Mouse (Mus musculus) layer of hippocampus, adult 9-10 months (tissue): ENCODE measurements at regions not wholly inside any gene's neighbourhood (a gene's known extent, or its start where the extent isn't known, plus 50 kb on each side); places are given as distances from the start of the nearest gene placed in this dataset.
A peak's percentile ranks its signal among the peaks of the same experiment; 100 is the strongest.

Experiments used
- DNase-seq: peaks from one replicate; pipeline ENCODE4 v3.0.0; 2022; ENCODE audit warnings: low spot score

DNA sequence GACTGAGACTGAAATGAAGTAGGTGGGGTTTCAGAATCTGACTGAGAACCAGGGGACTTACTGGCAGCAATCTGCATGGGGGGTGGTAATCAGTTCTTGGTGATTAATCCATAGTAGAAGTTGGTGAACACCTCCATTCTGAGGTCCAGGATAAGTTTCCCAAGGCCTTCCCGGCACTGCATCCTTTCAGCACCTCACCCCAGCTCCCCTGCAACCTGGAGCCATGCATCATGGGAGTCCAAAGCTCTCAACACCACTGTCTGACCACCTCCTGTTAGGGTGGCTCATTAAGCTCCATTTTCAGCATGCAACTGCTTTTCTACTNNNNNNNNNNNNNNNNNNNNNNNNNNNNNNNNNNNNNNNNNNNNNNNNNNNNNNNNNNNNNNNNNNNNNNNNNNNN lies 157.0 kb downstream of the Cyp26b1 start:
- DNase-seq = no peak

DNA sequence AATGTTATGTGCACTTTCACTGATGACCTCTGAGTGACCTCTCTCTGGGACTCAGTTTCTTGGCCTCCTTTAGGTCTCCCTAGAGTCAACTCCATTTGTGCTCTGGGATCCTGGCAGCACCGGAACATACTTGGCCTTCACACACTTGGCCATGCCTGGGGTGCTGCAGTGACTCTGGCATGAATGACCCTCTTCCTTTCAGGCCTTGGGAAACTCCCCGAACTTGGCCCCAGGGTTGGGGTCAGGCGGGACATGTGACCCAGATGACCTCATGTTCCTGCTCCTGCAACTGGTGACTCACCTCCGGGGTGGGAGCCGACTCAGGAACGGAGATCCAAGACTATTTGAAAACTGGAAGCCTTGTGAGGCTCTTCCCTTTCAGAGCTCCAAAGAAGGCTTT lies 159.2 kb downstream of the Cyp26b1 start:
- DNase-seq = no peak

DNA sequence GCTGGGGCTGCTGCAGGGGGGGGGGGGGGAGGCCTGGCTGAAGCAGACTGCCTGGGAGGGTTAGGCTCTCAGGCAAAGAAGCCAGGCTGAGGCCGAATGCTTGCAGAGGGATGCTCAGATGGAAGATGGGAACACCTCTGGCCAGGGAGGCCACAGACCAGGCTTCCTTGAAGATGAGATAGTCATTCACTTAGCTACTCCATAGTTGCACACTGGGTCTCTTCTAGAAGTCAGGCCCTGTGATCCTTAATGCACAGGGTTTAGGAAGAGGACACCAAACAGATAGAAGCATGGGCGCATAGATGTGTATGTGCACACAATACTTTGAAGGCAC lies 162.1 kb downstream of the Cyp26b1 start:
- no peak for DNase-seq

DNA sequence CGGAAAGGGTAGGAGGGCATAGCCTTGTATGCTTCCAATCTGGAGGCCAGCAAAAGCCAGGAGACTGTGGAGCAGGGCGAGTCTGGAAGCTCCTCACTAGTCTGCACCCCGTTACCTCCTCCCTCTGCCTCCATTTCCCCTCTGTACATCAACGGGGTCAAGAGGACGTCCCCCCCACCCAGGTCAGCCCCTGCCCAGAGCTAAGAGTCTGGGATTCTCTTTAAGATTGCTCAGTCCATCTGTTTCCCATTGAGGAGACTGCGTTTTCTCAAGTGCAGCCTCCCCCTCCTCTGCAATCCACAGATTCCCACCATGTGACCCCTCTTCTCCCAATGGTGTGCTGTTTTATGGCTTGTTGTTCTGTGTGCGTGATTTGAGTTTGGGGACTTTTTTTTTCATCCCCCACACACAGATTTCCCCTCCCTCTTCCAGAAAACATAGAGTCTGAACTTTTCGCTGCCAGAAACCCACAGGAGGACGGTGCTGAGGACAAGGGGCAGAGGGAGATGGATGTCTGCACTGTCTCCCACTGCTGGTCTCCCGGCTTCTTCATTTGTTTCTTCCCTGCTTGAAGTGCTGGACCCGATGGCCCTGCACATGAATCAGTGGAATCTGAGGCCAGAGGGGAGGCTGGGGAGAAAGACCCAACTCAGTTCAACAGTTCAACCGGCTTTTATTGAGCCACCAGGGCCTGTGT lies 162.6 kb downstream of the Cyp26b1 start:
- DNase-seq = no peak

DNA sequence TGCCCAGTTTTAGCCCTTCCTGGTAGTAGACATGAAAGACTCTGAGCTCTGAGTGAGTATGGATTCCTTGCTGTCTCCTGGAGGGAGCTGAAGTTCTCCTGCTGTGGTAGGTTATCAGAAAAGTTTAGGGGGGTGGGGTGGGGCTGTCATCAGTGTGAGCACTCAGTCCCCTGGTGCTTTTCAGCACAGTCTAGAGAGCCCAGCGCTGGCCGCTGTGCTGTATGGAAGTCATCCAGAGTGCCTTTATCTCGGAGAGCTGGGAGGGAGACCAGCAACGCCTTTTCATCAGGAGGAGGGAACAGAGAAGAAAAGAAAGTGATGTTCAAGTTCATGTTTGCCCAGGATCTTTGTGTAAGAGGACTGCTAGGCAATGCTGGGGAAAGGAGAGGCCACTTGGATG lies 163.6 kb downstream of the Cyp26b1 start:
- DNase-seq = no peak

DNA sequence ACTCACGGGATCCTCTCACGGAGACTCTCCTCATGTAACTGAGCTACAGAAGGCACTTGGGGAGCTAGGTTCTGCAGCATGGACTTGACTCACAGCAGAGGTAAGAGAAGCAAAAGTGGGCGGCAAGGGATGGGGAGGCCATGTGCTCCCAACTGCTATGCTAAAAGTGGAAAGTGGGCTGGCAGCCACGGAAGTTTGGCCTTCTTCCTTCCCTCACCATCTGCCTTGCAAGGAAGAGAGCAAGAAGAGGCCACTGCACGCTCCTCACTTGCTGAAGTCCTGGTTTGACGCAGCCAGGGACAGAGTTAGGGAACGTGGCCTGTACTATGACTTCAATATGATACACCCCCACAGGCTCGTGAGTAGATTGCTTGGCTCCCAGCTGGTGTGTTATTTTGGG lies 164.5 kb downstream of the Cyp26b1 start:
- DNase-seq = no peak

DNA sequence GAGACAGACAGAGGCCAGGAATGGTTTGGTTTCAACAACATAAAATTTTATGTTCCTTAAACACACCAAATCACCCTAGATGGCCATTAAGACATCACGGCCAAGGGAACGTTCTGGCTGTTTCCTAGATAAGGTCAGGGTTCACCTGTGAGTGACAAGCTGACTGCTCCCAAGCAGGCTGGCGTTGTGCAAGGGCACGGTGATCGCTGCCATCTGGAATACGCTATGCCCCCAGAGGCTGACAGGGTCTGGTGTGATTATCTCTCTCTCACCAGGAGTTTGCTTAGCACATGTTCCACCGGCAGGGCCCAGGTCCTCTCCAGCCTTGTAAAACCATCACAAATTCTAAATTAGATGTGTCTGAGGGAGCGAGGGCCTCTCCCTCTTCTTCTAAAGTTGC lies 167.0 kb downstream of the Cyp26b1 start:
- DNase-seq = no peak

DNA sequence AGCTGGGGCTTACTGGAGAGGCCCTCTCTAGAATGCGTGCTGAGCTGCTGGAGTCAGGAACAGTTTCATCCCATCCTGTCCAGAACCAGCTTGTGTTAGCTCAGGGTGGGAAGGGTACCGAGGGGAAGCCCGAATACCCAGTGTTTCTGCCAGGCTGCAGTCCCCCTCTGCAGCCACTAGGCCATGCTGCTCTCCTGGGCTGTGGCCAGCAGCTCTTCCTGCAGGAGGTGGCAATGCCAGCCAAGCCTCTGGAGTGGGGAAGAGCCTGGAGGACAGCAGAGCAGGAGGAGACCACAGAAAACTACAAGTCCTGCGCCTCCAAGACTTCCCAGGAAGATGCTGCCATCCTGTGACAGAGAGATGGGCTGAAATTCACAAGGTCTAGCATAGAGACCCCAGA lies 167.9 kb downstream of the Cyp26b1 start:
- DNase-seq = no peak

DNA sequence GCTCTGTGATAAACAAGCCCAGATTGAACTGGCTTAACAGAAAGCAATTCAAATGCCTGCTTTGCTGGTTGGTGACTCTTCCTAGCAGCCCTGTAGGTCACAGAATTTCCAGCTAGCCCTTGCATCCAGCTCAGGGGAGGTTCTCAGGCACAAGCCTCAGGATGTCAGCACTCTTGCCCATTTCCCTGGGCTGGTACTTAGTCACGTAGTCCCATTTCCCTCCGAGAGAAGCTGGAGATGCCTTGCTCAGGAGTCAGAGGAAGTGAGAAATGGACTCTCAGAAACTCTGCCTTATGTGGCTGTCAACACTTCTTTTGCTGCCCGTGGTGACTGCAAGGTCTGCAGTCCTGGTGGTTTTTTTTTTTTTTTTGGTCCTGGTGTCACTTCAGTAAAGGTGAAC lies 170.8 kb downstream of the Cyp26b1 start:
- no peak for DNase-seq

DNA sequence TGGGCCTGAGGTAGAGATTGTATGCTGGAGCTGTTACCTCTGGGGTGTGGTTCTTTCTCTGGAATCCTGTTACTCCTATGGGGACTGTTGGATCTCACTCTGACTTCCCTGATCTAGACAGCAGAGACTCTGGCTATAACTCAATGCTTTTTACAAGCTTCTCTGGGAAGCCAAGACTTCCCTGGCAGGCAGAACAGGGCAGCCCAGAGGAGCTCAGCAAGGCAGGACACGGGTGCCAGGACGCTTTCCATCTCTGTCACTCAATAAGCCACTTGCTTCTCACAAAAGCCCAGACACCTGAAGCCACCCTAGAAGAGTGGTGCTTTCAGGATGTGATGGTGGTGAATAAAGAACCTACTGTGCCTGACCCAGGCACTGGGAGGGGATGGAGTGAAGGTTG lies 174.0 kb downstream of the Cyp26b1 start:
- DNase-seq = no peak

DNA sequence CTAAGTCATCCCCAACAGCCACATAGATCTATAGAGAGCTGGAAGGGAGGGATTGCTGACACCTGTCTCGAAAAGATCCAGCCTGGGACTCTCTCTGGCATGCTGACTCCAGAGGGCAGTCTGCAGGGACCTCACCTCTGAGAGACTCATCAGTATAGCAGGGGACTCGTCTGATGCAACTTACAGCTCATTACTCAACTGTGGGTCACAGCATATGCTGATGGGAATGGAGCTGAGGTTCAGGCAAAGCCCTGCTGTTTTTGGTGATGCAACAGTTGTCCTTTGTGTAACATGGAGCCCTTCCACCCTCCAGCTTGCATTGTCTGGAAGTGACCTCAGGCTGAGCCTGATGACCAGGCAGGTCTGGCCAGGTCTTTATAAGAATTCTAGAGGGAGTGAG lies 174.4 kb downstream of the Cyp26b1 start:
- no peak for DNase-seq

DNA sequence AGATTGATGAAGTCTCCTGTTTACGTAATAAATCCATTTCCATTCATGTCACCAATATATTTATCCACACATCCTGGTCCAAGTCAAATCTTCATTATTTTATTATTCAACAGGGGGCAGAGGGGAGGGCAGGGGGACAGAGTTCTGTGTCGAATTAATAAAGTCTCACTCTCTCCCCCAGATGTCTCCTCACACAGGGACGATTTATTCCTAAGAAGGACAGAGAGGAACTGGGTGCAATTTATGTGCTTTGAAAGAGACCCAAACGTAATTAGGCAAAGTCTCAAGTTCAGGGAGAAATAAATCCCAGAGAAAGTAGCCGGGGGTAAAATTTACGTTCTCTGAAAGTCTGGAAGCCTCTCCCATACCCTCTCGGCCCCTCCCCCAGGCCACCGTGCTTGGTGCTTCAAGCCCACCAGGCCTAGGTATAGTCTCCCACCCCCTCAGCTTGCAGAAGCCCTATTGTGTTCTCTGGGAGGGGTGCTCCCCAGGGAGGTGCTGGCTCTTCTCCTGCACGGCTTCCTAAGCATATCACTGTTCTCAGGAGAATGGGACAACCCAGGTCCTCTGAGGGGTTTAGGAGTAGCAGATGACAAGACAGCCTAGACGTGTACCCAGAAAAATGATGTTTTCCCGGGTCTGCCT lies 176.6 kb downstream of the Cyp26b1 start:
- no peak for DNase-seq

DNA sequence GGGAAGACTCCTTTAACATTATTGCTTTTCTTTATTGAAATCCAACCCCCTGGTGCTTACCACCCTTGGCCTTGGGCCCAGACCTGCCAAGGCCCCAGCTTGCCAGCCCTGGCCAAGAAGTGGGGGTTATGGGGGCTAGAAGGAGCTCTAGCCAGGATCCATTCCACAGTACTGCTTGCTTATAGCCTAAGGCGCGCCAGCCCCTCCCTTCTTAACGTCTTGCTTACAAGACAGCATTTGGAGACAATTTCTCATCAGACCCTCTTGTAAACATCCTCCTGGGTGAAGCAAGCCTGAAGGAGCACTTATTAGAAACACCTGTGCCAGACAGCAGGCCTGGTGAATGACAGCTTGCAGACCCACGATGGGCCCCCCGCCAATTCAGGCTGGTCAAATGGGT lies 179.3 kb downstream of the Cyp26b1 start:
- DNase-seq = no peak

DNA sequence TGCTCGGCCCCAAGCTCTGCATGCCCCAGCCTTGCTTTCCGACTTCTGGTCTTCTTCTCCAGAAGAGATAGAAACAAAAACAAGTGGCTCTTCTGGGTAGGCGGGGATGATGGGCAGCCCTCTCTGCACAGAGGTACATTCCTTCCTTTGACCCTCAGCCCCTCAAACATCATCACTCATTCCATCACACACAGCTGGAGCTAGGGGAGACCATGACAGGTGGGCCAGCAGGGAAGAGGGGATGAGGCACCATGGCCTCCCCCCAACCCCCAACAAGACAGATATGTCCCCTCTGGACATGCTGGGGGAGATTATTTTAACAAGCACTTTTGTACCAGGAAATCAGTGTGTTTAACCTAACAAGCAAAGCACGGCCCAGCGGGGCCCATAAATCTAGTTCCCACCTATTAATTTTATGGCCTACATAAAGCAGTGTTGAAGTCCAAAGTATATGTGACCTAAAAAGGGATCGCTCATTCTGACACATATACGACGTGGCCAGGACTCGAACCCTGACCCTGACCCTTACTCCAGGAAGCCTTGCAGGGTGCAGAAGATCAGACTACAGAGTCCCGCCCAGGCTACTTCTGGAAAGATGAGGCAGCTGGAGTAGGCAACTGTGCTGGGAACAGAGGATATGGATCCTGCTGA lies 183.7 kb downstream of the Cyp26b1 start:
- DNase-seq = no peak

DNA sequence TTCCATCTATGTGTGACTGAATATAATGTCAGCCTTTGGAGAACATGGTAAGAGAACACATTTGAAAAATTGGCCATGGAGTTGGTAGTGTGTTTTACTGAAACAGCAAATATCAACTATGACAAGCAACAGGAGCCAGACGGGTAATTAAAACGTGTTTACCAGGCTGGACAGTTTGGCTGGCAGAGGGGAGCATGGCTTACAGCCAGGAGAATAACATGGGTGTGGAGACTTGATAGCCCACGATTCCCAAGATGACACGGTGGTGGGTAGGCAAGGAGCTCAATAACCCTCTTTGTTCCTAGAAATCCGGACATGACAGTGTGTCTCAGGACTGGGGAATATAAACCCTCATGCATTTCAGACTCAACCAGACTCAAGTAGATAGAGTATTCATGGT lies 185.2 kb downstream of the Cyp26b1 start:
- DNase-seq = no peak

DNA sequence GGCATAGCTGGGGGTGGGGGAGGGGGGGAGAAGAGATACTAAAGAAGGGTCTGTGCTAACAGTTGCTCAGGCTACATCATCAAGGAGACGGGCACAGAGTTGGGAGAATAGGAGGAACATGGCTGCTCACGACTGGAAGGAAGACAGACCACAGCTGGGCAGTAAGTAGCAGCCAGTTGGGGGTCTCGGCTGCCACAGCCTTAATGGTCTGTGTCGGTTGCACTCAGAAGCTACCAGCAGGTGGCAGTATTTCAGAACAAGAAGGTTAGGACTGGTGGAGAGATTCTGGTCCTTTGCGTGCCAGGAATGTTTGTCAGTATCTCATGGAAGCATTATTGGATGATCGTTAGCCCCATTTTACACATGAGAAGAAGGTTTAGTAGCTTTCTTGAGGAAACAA lies 185.9 kb downstream of the Cyp26b1 start:
- DNase-seq = peak; percentile 67

DNA sequence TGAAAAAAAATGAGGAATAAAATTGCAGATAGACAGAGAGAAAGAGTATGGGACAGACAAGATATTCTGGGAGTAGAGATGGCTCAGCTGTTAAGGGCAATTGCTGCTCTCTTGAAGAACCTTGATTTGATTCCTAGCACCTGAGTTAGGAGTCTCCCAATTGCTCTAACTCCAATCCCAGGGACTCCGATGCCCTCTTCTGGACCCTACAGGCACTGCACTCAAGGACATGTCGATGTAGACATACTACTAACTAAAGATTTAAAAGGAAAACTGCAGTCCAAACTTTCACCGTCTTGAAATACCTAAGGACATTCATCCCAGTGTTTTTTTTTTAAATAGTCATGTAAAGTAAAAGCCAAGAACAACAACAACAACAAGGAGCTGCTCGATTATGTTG lies 189.0 kb downstream of the Cyp26b1 start:
- no peak for DNase-seq

DNA sequence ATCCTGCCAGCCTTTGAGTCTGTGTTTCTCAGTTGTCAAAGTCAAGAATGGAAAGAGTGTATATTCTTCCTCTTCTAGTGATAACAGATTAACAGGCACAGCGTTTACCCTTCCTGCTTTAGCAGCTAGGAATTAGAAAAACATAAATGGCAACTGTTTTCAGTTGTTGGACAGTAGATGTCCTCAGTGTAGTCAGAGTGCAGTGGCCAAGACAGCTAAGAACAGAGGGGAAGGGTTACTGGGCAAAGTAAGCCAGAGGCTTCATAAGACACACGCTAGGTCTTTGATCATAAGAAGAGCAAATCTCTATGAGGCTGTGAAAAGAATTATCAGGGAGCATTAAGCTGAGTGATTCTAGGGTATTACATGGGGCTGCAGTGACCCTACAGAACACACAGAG lies 191.3 kb downstream of the Cyp26b1 start:
- DNase-seq = no peak

DNA sequence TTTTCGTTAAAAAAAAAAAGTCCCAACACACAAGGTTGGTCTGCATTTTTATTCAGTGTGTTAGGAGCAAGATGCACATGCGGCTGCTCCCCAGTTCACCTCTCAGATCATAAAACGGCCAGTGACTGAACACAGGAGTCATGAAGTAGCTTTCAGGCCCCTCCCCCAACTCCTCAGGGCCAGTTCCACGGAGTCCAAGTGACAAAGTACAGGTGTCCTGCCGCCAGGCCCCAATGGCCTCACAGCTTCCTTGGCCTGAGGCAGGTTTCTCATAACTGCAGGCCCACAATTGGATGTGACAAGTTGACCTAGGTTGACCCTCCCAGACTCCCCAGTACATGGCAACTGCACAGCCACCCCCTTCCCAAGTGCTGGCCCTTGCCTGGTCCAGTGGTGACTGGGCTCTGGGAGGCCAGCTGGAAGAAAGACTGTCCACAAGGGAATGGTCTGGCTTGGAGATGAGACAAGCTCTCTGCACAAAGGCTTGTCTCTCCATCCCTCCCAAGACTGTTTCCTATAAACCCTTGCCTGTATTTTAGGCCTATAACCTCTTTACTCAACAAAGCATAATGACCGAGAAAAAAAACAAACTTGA lies 199.1 kb downstream of the Cyp26b1 start:
- no peak for DNase-seq

DNA sequence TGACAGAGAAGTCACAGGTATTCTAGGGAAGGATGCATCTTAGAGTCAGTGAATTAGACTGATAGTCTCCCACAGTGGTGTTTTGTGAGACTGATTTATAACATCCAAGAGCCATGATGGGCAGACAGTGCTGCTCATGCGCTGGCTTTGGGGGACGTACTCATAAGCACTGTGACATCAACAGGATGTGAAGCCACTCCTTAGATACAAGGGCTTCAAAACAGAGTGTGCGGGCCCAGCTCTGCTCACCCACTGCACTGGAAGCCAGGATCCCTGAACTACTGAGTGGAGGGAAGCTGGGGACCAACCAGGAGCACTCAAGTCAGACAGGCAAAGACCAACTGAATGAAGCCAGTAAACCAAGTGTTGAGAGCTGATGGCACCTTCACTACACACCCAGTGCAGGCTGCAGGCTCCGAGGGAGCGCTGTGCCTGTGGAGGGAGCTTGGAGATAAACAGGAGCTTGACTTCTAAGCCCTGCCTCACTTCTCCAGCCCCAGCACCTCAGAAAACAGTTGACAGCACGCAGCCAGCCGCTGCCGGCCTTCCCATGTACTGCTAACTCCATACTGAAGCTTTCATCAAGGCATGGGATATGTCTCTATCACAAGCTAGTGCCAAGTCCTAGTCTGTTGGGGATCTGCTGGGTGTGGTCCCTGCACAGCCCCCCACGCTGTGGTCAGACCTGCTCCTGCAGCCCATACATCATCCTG lies 200.0 kb downstream of the Cyp26b1 start:
- DNase-seq = no peak

DNA sequence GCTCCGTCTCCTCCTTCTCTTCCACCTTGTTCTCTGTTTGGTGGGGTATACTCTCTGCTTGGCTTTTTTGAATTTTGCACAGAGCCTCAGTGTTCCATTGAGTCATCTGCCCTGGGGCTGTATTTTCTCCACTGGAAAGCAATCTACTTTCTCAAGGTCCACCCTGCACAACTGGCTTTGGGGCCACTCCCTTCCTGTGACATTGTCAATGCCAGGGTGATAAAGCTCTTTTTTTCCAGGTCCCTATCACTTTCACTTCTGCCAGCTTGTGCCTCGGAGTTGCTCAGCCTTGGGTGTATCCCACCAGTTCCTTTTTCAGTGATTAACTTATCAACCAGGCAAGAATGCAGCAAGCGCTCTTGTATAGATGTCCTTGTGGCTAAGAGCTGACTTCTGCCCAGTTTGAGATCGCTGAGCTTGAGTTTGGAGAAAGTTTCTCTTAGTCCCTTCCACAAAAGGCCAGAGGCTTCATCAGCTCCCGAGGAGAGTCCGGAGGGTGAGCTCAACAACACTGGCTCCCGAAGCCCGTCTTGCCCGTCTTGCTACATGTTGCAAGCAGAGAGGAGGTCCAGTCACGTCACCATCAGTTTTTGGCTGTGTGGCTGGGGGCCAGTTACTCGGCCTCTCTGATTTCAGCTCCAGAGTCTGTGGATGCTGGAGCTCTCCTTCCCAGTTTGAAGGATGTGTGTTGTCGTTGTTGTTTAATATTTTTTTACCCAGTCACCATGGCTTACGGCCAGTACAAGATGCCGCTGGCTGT lies 200.8 kb downstream of the Cyp26b1 start:
- DNase-seq = no peak

DNA sequence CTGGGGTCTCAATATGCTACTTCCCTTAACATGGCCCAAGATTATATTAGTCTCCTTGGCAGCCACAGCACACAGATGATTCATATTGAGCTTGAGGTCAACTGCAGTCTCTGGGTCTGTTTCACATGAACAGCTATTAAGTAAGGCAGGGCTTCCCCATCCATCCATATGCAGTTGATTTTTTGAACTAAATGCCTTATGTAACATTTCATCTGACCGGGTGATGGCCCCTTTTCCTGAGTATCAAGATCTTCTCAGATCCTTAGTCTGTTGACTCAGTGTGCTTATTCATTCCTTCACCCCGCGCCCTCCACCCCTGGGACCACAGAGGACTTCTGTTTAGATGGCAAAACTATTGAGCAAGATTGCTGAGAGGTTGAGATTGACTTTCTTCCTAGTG lies 202.7 kb downstream of the Cyp26b1 start:
- no peak for DNase-seq
